Mouse (Mus musculus) lung, adult 2 months (tissue): Measurements from ENCODE around the gene Ccnt2.

ENCODE experiments used
- CTCF ChIP-seq: fragments of 200-500 bp; IDR thresholded peaks from 2 replicates; pipeline ENCODE4 v1.5.1; 2011; ENCODE audit warnings: mild to moderate bottlenecking, low read length, control low read depth; ENCODE audit not compliant: insufficient read depth
- POLR2A ChIP-seq: fragments of 200-500 bp; IDR thresholded peaks from 2 replicates; pipeline ENCODE4 v1.6.1; 2011; ENCODE audit warnings: low read depth, mild to moderate bottlenecking, control low read depth, low read length, borderline replicate concordance; ENCODE audit errors: extremely low read depth

- TF ChIP-seq CTCF (no peak), POLR2A (no peak)
Measured at GRCm38 (mm10) chr1:127833714-127834113, 59.8 kb downstream of the Ccnt2 start.
